Mouse (Mus musculus) MEL (cell line): ENCODE results near the gene Mbnl1. TPM values are rescaled to one million over a fixed set of nuclear protein-coding genes. Genes with fewer than 3 reads are reported as not detected.
A peak's percentile ranks its signal among the peaks of the same experiment; 100 is the strongest.

Experiments used
- DNase-seq: peaks from one replicate; pipeline ENCODE4 v3.0.0; 2011; ENCODE audit warnings: low read depth, low spot score
- H3K27ac ChIP-seq: 2 replicates; pipeline ENCODE4 v1.5.1; 2012; ENCODE audit warnings: low read depth, mild to moderate bottlenecking, control low read depth, low read length, moderate library complexity; ENCODE audit not compliant: control insufficient read depth
- H3K27me3 ChIP-seq, 2 experiments: fragments of 150-350 bp in 1 of 2; sonication (generic) in 1 of 2; 2 replicates each; pipeline ENCODE4 v1.6.1; 2012; ENCODE audit warnings: low read length in 2 of 2, mild to moderate bottlenecking in 2 of 2, improper control_type of control experiment in 1 of 2, moderate library complexity in 1 of 2; ENCODE audit not compliant: insufficient read depth in 2 of 2, control insufficient read depth in 1 of 2
- H3K36me3 ChIP-seq, 2 experiments: 2 replicates each; pipeline ENCODE4 v1.6.1; 2012 to 2014; ENCODE audit warnings: low read length in 2 of 2, improper control_type of control experiment in 1 of 2, inconsistent platforms in 1 of 2, mild to moderate bottlenecking in 1 of 2; ENCODE audit not compliant: insufficient read depth in 2 of 2, control insufficient read depth in 1 of 2
- H3K4me1 ChIP-seq, 2 experiments: fragments of 150-350 bp in 1 of 2; sonication (generic) in 1 of 2; 2 replicates each; pipeline ENCODE4 v1.6.1; 2012; ENCODE audit warnings: low read length in 2 of 2, improper control_type of control experiment in 1 of 2, mild to moderate bottlenecking in 1 of 2; ENCODE audit not compliant: insufficient read depth in 2 of 2, control insufficient read depth in 1 of 2
- H3K4me3 ChIP-seq, 2 experiments: fragments of 150-350 bp in 1 of 2; sonication (generic) in 1 of 2; 2 replicates each; pipeline ENCODE4 v1.5.1; 2012; ENCODE audit warnings: low read depth in 2 of 2, low read length in 2 of 2, mild to moderate bottlenecking in 2 of 2, moderate library complexity in 2 of 2, control low read depth in 1 of 2, improper control_type of control experiment in 1 of 2; ENCODE audit not compliant: control insufficient read depth in 1 of 2, insufficient read depth in 1 of 2
- H3K79me2 ChIP-seq: 2 replicates; pipeline ENCODE4 v1.6.1; 2012; ENCODE audit warnings: mild to moderate bottlenecking, low read length, moderate library complexity; ENCODE audit not compliant: control insufficient read depth, poor library complexity, insufficient read depth
- H3K9ac ChIP-seq: 2 replicates; pipeline ENCODE4 v1.6.1; 2012; ENCODE audit warnings: low read depth, mild to moderate bottlenecking, control low read depth, low read length, moderate library complexity; ENCODE audit not compliant: control insufficient read depth, poor library complexity, severe bottlenecking
- H3K9me3 ChIP-seq: fragments of 150-350 bp; sonication (generic); replicated peaks from 2 replicates; pipeline ENCODE4 v1.6.1; 2012; ENCODE audit warnings: mild to moderate bottlenecking, low read length, improper control_type of control experiment, moderate library complexity; ENCODE audit not compliant: insufficient read depth
- CHD1 ChIP-seq: IDR thresholded peaks from 2 replicates; pipeline ENCODE4 v1.6.1; 2012; ENCODE audit warnings: low read depth, mild to moderate bottlenecking, inconsistent platforms, low read length, improper control_type of control experiment
- CTCF ChIP-seq, 3 experiments: IDR thresholded peaks in 2 of 3; conservative IDR thresholded peaks in 1 of 3; 2 replicates each; pipeline ENCODE4 v1.5.1; 2011 to 2012; ENCODE audit warnings: low read length in 3 of 3, low read depth in 2 of 3, mild to moderate bottlenecking in 2 of 3, improper control_type of control experiment in 1 of 3, inconsistent platforms in 1 of 3, mixed read lengths in 1 of 3, moderate library complexity in 1 of 3; ENCODE audit not compliant: control insufficient read depth in 1 of 3, insufficient read depth in 1 of 3, poor library complexity in 1 of 3, severe bottlenecking in 1 of 3
- EP300 ChIP-seq, 2 experiments: IDR thresholded peaks; 2 replicates each; pipeline ENCODE4 v1.6.1; 2011; ENCODE audit warnings: improper control_type of control experiment in 2 of 2, low read length in 2 of 2, low read depth in 1 of 2, mild to moderate bottlenecking in 1 of 2
- ETS1 ChIP-seq: IDR thresholded peaks from 2 replicates; pipeline ENCODE4 v1.6.1; 2012; ENCODE audit warnings: low read depth, mild to moderate bottlenecking, inconsistent platforms, low read length, improper control_type of control experiment, moderate library complexity
- GATA1 ChIP-seq: IDR thresholded peaks from 2 replicates; pipeline ENCODE4 v1.6.1; 2011; ENCODE audit warnings: low read depth, low read length, improper control_type of control experiment
- HCFC1 ChIP-seq: IDR thresholded peaks from 2 replicates; pipeline ENCODE4 v1.6.1; 2012; ENCODE audit warnings: low read depth, mild to moderate bottlenecking, inconsistent platforms, low read length, improper control_type of control experiment, moderate library complexity
- JUND ChIP-seq: IDR thresholded peaks from 2 replicates; pipeline ENCODE4 v1.6.1; 2011; ENCODE audit warnings: low read depth, mild to moderate bottlenecking, improper control_type of control experiment, low read length
- KAT2A ChIP-seq: conservative IDR thresholded peaks from 2 replicates; pipeline ENCODE4 v1.6.1; 2012; ENCODE audit warnings: low read depth, low read length, improper control_type of control experiment, inconsistent platforms
- MAFK ChIP-seq: IDR thresholded peaks from 2 replicates; pipeline ENCODE4 v1.6.1; 2011; ENCODE audit warnings: low read depth, mild to moderate bottlenecking, low read length, improper control_type of control experiment, borderline replicate concordance
- MAX ChIP-seq: IDR thresholded peaks from 2 replicates; pipeline ENCODE4 v1.6.1; 2011; ENCODE audit warnings: low read length, improper control_type of control experiment
- MXI1 ChIP-seq: IDR thresholded peaks from 2 replicates; pipeline ENCODE4 v1.6.1; 2011; ENCODE audit warnings: mild to moderate bottlenecking, low read depth, low read length, improper control_type of control experiment
- MYC ChIP-seq: IDR thresholded peaks from 2 replicates; pipeline ENCODE4 v1.6.1; 2011; ENCODE audit warnings: low read depth, mild to moderate bottlenecking, low read length, improper control_type of control experiment, moderate library complexity
- POLR2A ChIP-seq, 2 experiments: IDR thresholded peaks; 2 replicates each; pipeline ENCODE4 v1.6.1; 2011 to 2012; ENCODE audit warnings: low read length in 2 of 2, mild to moderate bottlenecking in 2 of 2, control low read depth in 1 of 2, improper control_type of control experiment in 1 of 2, low read depth in 1 of 2, moderate library complexity in 1 of 2; ENCODE audit not compliant: control insufficient read depth in 1 of 2, insufficient read depth in 1 of 2, poor library complexity in 1 of 2
- POLR2AphosphoS2 ChIP-seq: IDR thresholded peaks from 2 replicates; pipeline ENCODE4 v1.6.1; 2011; ENCODE audit warnings: low read length, improper control_type of control experiment
- POLR2AphosphoS5 ChIP-seq: IDR thresholded peaks from 2 replicates; pipeline ENCODE4 v1.6.1; 2012; ENCODE audit warnings: low read depth, borderline replicate concordance, mild to moderate bottlenecking, inconsistent platforms, low read length, moderate library complexity, mixed read lengths
- RAD21 ChIP-seq: IDR thresholded peaks from 2 replicates; pipeline ENCODE4 v1.6.1; 2011; ENCODE audit warnings: mild to moderate bottlenecking, low read depth, low read length, improper control_type of control experiment
- SIN3A ChIP-seq: IDR thresholded peaks from 2 replicates; pipeline ENCODE4 v1.6.1; 2012; ENCODE audit warnings: low read length, improper control_type of control experiment, inconsistent platforms
- TAL1 ChIP-seq: IDR thresholded peaks from 2 replicates; pipeline ENCODE4 v1.6.1; 2012; ENCODE audit warnings: mild to moderate bottlenecking, inconsistent platforms, low read length, moderate library complexity, mixed read lengths
- TBP ChIP-seq: IDR thresholded peaks from 2 replicates; pipeline ENCODE4 v1.8.0; 2011; ENCODE audit warnings: low read depth, low read length, improper control_type of control experiment
- USF1 ChIP-seq: IDR thresholded peaks from 2 replicates; pipeline ENCODE4 v1.6.1; 2014; ENCODE audit warnings: low read depth, mild to moderate bottlenecking, inconsistent platforms, low read length, improper control_type of control experiment, moderate library complexity
- USF2 ChIP-seq, 2 experiments: IDR thresholded peaks; 2 replicates each; pipeline ENCODE4 v1.6.1; 2011 to 2012; ENCODE audit warnings: improper control_type of control experiment in 2 of 2, low read length in 2 of 2, borderline replicate concordance in 1 of 2, inconsistent platforms in 1 of 2, low read depth in 1 of 2, mild to moderate bottlenecking in 1 of 2; ENCODE audit not compliant: insufficient read depth in 1 of 2
- ZC3H11A ChIP-seq: IDR thresholded peaks from 2 replicates; pipeline ENCODE4 v1.6.1; 2012; ENCODE audit warnings: low read depth, mild to moderate bottlenecking, inconsistent platforms, low read length, improper control_type of control experiment
- ZMIZ1 ChIP-seq: IDR thresholded peaks from 2 replicates; pipeline ENCODE4 v1.6.1; 2012; ENCODE audit warnings: low read depth, mild to moderate bottlenecking, inconsistent platforms, low read length, improper control_type of control experiment, moderate library complexity
- polyA plus RNA-seq, 2 experiments: library from polyadenylated mRNA; stranded (reverse) in 1 of 2; unstranded in 1 of 2; fragments of >175 nt in 1 of 2; fragments of >200 nt in 1 of 2; gene quantifications; 2 replicates each; pipeline versions ENCODE4 v1.2.1 to v1.2.4; 2012; ENCODE audit warnings: low replicate concordance in 2 of 2, low read depth in 1 of 2; ENCODE audit not compliant: insufficient read length in 2 of 2, insufficient read depth in 1 of 2, missing spikeins in 1 of 2
- total RNA-seq: library from RNA; depleted of rRNA; stranded (reverse); fragments of 300-350 nt; gene quantifications from 2 replicates; pipeline ENCODE4 v1.2.3, GENCODE M21; 2012

Mbnl1 gene
- total and polyA plus RNA-seq, 3 experiments, result 250 to 371 (median 341) TPM

DNA sequence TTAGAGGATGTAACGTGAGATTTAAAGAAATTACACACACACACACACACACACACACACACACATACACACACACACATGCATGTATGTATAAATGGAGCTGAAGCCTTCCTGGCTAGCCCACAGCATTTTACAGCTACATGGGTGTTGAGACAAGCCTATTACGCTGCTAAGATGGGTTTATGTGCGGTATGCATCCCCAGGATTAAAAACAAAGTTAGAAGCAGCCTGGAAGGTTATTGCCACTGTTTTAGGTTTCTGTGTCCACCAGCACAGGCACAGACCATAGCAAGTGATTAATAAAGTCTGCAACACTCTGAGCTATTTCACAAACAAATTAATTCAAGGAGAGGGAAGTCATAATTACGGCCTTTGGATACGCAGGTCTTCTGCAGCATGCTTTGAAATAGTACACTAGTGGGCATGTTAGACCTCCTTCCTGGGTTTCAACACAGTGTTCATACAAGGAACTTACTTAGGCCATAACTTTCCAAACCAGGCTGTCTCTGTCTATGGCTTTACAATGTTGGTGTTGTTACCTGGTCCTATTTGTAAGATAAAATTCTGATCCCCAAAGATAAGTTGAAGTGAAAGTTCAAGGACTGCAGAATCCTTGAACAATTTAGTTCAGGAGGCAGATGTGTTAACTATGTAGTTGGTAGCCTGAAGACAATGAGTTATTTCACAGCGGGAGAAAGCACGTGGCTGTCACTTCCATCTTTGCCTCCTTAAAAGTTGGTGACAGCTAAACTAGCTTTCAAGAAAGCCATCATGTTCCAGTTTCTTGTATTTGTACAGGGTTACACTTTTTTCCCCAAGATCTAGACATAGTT lies 29.7 kb downstream of the Mbnl1 start:
- peak overlapping the region; percentile 98 for H3K9ac ChIP-seq
- TF ChIP-seq GATA1, result no peak
- 0 out of 2 replicates have a peak, but pooled peaks have one; percentile 32 for TF ChIP-seq USF1
- peak; percentile 100 for TF ChIP-seq MXI1
- peak; percentile 95 for TF ChIP-seq SIN3A
- peak; percentile 97 for TF ChIP-seq MAX
- peak; percentile 96 for TF ChIP-seq MYC
- TF ChIP-seq ZC3H11A, result no peak
- no peak for TF ChIP-seq ZMIZ1
- no peak for TF ChIP-seq MAFK
- no peaks in the 10 kb centered on the region for H3K27me3 ChIP-seq
- peak; percentile 71 for DNase-seq
- peak overlapping the region; percentile 89 for H3K27ac ChIP-seq
- peak overlapping the region; percentile 65 to 87 for H3K4me3 ChIP-seq
- H3K79me2 ChIP-seq, result peaks cover 76% of the 10 kb centered on the region
- H3K36me3 ChIP-seq, result peaks cover 31 to 62% of the 10 kb centered on the region in 2 experiments
- H3K9me3 ChIP-seq, result no peaks in the 10 kb centered on the region
- peaks cover 23 to 48% of the 10 kb centered on the region in 2 experiments for H3K4me1 ChIP-seq

DNA sequence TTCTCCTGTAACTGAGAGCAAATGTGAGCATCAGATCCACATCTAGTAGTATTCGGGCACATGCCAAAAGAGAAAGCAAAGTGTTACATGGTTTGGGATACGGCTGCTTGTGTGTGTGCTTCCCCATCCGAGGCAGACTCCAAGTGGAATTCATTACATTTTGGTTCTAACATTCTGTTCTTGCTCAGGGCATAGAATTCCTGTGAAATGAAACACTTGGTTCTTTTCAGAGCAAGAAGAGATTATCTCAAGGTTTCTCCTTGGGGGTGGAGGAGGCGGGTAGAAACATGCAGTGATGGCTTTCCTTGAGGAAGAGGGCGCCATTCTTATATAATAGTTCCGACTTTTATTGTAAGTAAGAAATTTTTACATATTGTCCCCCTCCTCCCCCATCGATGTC lies 30.6 kb downstream of the Mbnl1 start:
- Histone ChIP-seq H3K4me1 (peaks cover 27 to 46% of the 10 kb centered on the region in 2 experiments), H3K9me3 (no peaks in the 10 kb centered on the region), H3K27me3 (no peaks in the 10 kb centered on the region), H3K27ac (peak overlapping the region; percentile 89), H3K79me2 (peaks cover 81% of the 10 kb centered on the region), H3K9ac (peak overlapping the region; percentile 98), H3K36me3 (peaks cover 37 to 66% of the 10 kb centered on the region in 2 experiments), H3K4me3 (peak overlapping the region; percentile 55 to 65)
- TF ChIP-seq POLR2AphosphoS5, result no peak
- peak in 1 of 3 experiments; percentile 9; a peak in 1 of 6 replicates for TF ChIP-seq CTCF (IDR thresholded peaks at IDR 0.05 in 2 of 3, conservative IDR thresholded peaks at IDR 0.05 in 1 of 3; ENCODE audit: control insufficient read depth in 1 of 3, insufficient read depth in 1 of 3, low read depth in 2 of 3, low read length in 3 of 3, poor library complexity in 1 of 3, severe bottlenecking in 1 of 3)
- TF ChIP-seq CHD1, result 0 out of 2 replicates have a peak, but pooled peaks have one; percentile 19
- TF ChIP-seq USF2 (IDR thresholded peaks at IDR 0.05; ENCODE audit: borderline replicate concordance in 1 of 2, insufficient read depth in 1 of 2, low read depth in 1 of 2, low read length in 2 of 2), result no peak
- 0 out of 4 replicates have a peak, but pooled peaks of 1 of the 2 experiments have one; percentile 16 for TF ChIP-seq POLR2A (IDR thresholded peaks at IDR 0.05; ENCODE audit: control insufficient read depth in 1 of 2, insufficient read depth in 1 of 2, low read depth in 1 of 2, low read length in 2 of 2, poor library complexity in 1 of 2)
- TF ChIP-seq ZC3H11A, result no peak
- TF ChIP-seq KAT2A, result no peak
- no peak for TF ChIP-seq SIN3A
- TF ChIP-seq JUND, result no peak
- TF ChIP-seq EP300 (IDR thresholded peaks at IDR 0.05; ENCODE audit: low read depth in 1 of 2, low read length in 2 of 2), result 0 out of 4 replicates have a peak, but pooled peaks of 1 of the 2 experiments have one; percentile 15
- no peak for TF ChIP-seq TAL1
- TF ChIP-seq MAFK, result no peak
- TF ChIP-seq MYC, result 0 out of 2 replicates have a peak, but pooled peaks have one; percentile 8
- TF ChIP-seq RAD21, result no peak
- TF ChIP-seq ZMIZ1, result no peak
- no peak for TF ChIP-seq POLR2AphosphoS2
- TF ChIP-seq ETS1, result no peak
- no peak for TF ChIP-seq HCFC1
- TF ChIP-seq TBP, result 0 out of 2 replicates have a peak, but pooled peaks have one; percentile 6
- DNase-seq, result peak; percentile 59
